Mouse (Mus musculus) thymus, adult 2 months (tissue): ENCODE data around the gene Smbd1.

Experiments
- CTCF ChIP-seq: fragments of 200-500 bp; IDR thresholded peaks from 2 replicates; pipeline ENCODE4 v1.5.1; 2012; ENCODE audit warnings: mild to moderate bottlenecking, control low read depth, low read length, moderate library complexity, borderline replicate concordance; ENCODE audit not compliant: control insufficient read depth, poor library complexity, insufficient read depth; ENCODE audit errors: extremely low read depth
- POLR2A ChIP-seq: fragments of 200-500 bp; IDR thresholded peaks from 2 replicates; pipeline ENCODE4 v1.6.1; 2012; ENCODE audit warnings: mild to moderate bottlenecking, low read length, control low read depth, moderate library complexity; ENCODE audit not compliant: control insufficient read depth, poor library complexity, insufficient read depth; ENCODE audit errors: extremely low read depth

GRCm38 (mm10) chr16:32803252-32803853 is 6.9 kb downstream of the Smbd1 start:
- no peak for TF ChIP-seq CTCF
- TF ChIP-seq POLR2A, result no peak
